Mouse (Mus musculus) kidney, embryonic 15.5 days (tissue): ENCODE measurements around the gene H2-Q2. TPM values are rescaled to one million over a fixed set of nuclear protein-coding genes. Genes with fewer than 3 reads are reported as not detected.
"Not testable (repeated sequence)": the region's sequence is repeated elsewhere in the genome, so short reads cannot be mapped to it uniquely, and the experiment has no call there.

Experiments
- ATAC-seq: fragments of 200-750 bp; cut with Nextera tagmentation; replicated peaks from 2 replicates; pipeline ENCODE4 v1.8.0; 2017; ENCODE audit warnings: moderate TSS enrichment; ENCODE audit not compliant: low FRiP score
- H3K27ac ChIP-seq: fragments of 300-500 bp; sonication (generic); 2 replicates; pipeline ENCODE4 v1.5.1; 2015; ENCODE audit warnings: mild to moderate bottlenecking, inconsistent platforms
- H3K27me3 ChIP-seq: fragments of 300-500 bp; sonication (generic); 2 replicates; pipeline ENCODE4 v1.6.1; 2015; ENCODE audit warnings: inconsistent platforms
- H3K36me3 ChIP-seq: fragments of 300-500 bp; sonication (generic); 2 replicates; pipeline ENCODE4 v1.6.1; 2015; ENCODE audit warnings: inconsistent platforms
- H3K4me1 ChIP-seq: fragments of 300-500 bp; sonication (generic); 2 replicates; pipeline ENCODE4 v1.6.1; 2015; ENCODE audit warnings: inconsistent platforms
- H3K4me2 ChIP-seq: fragments of 300-500 bp; sonication (generic); 2 replicates; pipeline ENCODE4 v1.6.1; 2015; ENCODE audit warnings: moderate library complexity, mild to moderate bottlenecking, inconsistent platforms
- H3K4me3 ChIP-seq: fragments of 300-500 bp; sonication (generic); replicated peaks from 2 replicates; pipeline ENCODE4 v1.5.1; 2015; ENCODE audit warnings: mild to moderate bottlenecking, inconsistent platforms
- H3K9ac ChIP-seq: fragments of 300-500 bp; sonication (generic); 2 replicates; pipeline ENCODE4 v1.6.1; 2015; ENCODE audit warnings: mild to moderate bottlenecking, inconsistent platforms
- H3K9me3 ChIP-seq: fragments of 300-500 bp; sonication (generic); replicated peaks from 2 replicates; pipeline ENCODE4 v1.6.1; 2016; ENCODE audit warnings: inconsistent platforms
- WGBS: fragments of 180-500 bp; shearing (Covaris S2); methylation state at CpG from one replicate; pipeline ENCODE4 v1.1.7; 2015; ENCODE audit warnings: mixed read lengths; 5-methylcytosine and 5-hydroxymethylcytosine counted together
- polyA plus RNA-seq: library from polyadenylated mRNA; unstranded; fragments of >200 nt; fragmentation: Nextera tagmentation; extraction: Ambion mirVana; gene quantifications from 2 replicates; pipeline ENCODE4 v1.2.1, GENCODE M21; 2015

H2-Q2 gene
- polyA plus RNA-seq, 1 experiment from 2014 or later = 0.64 TPM

DNA sequence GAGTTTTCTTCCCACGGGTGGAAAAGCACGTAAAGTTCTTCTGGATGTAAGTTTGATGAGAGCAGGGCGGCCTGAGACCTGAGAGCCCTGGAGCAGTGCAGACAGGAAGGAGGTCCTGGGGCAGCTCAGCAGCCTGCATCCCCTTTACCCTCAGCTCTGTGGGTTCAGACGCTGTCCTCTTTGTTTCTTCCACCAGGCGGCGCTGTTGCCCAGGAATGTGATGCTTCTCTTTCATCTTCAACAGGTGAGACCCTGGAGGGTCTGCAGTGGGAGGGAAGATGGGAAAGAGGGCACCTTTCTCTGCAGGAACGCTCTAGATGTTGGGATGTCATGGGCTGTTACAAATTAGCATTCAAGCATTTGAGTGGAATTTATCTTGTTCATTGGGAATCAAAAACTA is 47.8 kb downstream of the H2-Q2 start:
- not testable (repeated sequence) for H3K4me3 ChIP-seq, H3K9me3 ChIP-seq, H3K27ac ChIP-seq, H3K4me1 ChIP-seq, ATAC-seq, H3K36me3 ChIP-seq, H3K4me2 ChIP-seq, H3K9ac ChIP-seq, H3K27me3 ChIP-seq
- WGBS = 7% methylated on average over 7 of the region's 7 CpGs

DNA sequence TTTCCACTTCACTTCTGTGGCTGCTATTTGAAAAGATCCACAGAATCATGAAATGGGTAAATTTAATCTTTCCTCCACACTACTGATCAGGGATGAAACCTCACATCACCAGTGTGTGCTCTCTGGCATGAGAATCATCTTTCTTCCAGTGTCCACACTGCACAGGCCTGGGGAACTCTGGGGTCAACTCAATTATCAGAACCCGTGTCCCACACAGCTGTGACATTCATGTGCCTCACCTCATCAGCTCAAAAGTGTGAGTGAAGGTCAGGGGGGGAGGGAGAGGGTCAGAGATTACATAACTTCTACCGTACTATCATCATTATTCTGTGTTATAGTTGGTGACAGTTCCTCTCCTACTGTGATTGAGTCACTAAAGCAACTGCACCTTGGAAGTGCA is 50.6 kb downstream of the H2-Q2 start:
- ATAC-seq, H3K9ac ChIP-seq, H3K27me3 ChIP-seq, H3K9me3 ChIP-seq, H3K27ac ChIP-seq, H3K36me3 ChIP-seq, H3K4me3 ChIP-seq, H3K4me2 ChIP-seq, H3K4me1 ChIP-seq: not testable (repeated sequence)
- WGBS = 62% methylated on average over 2 of the region's 2 CpGs

DNA sequence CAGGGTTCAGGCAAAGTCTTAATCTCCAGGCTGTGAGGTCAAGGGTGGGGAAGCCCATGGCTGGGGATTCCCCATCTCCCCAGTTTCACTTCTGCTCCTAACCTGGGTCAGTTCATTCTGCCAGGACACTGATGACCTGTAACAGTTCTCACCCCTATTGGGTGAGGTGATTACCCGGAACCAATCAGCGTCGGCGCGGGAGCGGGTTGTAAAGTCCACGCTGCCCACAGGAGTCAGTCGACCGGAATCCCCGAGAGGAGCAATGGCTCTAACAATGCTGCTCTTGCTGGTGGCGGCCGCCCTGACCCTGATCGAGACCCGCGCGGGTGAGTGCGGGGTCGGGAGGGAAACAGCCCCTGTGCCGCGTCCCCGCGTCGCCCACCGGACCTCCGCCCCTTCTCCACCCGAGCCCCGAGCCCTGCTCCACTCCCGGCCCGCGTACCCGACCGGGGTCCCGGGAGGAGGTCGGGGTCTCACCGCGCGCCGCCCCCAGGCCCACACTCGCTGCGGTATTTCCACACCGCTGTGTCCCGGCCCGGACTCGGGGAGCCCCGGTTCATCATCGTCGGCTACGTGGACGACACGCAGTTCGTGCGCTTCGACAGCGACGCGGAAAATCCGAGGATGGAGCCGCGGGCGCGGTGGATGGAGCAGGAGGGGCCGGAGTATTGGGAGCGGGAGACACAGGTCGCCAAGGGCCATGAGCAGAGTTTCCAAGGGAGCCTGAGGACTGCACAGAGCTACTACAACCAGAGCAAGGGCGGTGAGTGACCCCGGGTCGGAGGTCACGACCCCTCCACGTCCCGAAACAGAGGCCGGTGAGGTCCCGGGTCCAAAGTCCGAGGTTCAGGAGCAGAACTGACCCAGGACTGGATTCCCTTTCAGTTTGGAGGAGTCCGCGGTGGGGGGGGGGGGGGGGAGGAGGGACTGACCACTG is 52.1 kb downstream of the H2-Q2 start:
- 1% methylated on average over 50 of the region's 75 CpGs for WGBS
- not testable (repeated sequence) for H3K4me1 ChIP-seq, H3K27ac ChIP-seq, H3K36me3 ChIP-seq, H3K9me3 ChIP-seq, H3K9ac ChIP-seq, H3K27me3 ChIP-seq
- ATAC-seq = peak; percentile 88
- Histone ChIP-seq H3K4me2 (peak overlapping the region; percentile 62), H3K4me3 (peak overlapping the region; percentile 33)

Other genes with a start within 250 kb of the H2-Q2 start
- not detected in 2 replicates for gene Ly6g5c, start 234.0 kb upstream of the H2-Q2 start, polyA plus RNA-seq
- 0.99 and 1.9 TPM in 2 replicates for gene Ly6g5b, start 226.8 kb upstream of the H2-Q2 start, polyA plus RNA-seq
- 19.0 and 20.3 TPM in 2 replicates for gene Gpank1, start 220.8 kb upstream of the H2-Q2 start, polyA plus RNA-seq
- 281 and 284 TPM in 2 replicates for gene Csnk2b, start 220.2 kb upstream of the H2-Q2 start, polyA plus RNA-seq
- 10.5 and 12.2 TPM in 2 replicates for gene D17H6S53E, start 215.9 kb upstream of the H2-Q2 start, polyA plus RNA-seq
- gene Apom, start 210.2 kb upstream of the H2-Q2 start, polyA plus RNA-seq = 21.0 and 25.7 TPM in 2 replicates
- 56.1 and 64.9 TPM in 2 replicates for gene Bag6, start 207.1 kb upstream of the H2-Q2 start, polyA plus RNA-seq
- gene Prrc2a, start 177.3 kb upstream of the H2-Q2 start, polyA plus RNA-seq = 176 and 209 TPM in 2 replicates
- 8.8 and 9.2 TPM in 2 replicates for gene Aif1, start 166.2 kb upstream of the H2-Q2 start, polyA plus RNA-seq
- 12.1 and 13.7 TPM in 2 replicates for gene Lst1, start 153.8 kb upstream of the H2-Q2 start, polyA plus RNA-seq
- 0.53 and 0.72 TPM in 2 replicates for gene Ltb, start 147.8 kb upstream of the H2-Q2 start, polyA plus RNA-seq
- 0.12 TPM in 1 of 2 replicates, not detected in the other for gene Tnf, start 140.2 kb upstream of the H2-Q2 start, polyA plus RNA-seq
- gene Lta, start 136.9 kb upstream of the H2-Q2 start, polyA plus RNA-seq = 0.10 TPM in 1 of 2 replicates, not detected in the other
- 0.65 and 0.69 TPM in 2 replicates for gene Gm16181, start 121.4 kb upstream of the H2-Q2 start, polyA plus RNA-seq
- 6.2 and 6.4 TPM in 2 replicates for gene Atp6v1g2, start 108.6 kb upstream of the H2-Q2 start, polyA plus RNA-seq
- 11.3 and 12.4 TPM in 2 replicates for gene Nfkbil1, start 106.5 kb upstream of the H2-Q2 start, polyA plus RNA-seq
- 531 and 538 TPM in 2 replicates for gene Ddx39b, start 100.5 kb upstream of the H2-Q2 start, polyA plus RNA-seq
- gene H2-D1, start 79.5 kb upstream of the H2-Q2 start, polyA plus RNA-seq = 64.5 and 66.1 TPM in 2 replicates
- 0.13 TPM in 1 of 2 replicates, not detected in the other for gene H2-Q1, start 21.8 kb upstream of the H2-Q2 start, polyA plus RNA-seq
- 4.0 and 4.1 TPM in 2 replicates for gene H2-Q4, start 37.4 kb downstream of the H2-Q2 start, polyA plus RNA-seq
- 3.0 and 5.2 TPM in 2 replicates for gene H2-Q6, start 82.6 kb downstream of the H2-Q2 start, polyA plus RNA-seq
- gene H2-Q7, start 96.9 kb downstream of the H2-Q2 start, polyA plus RNA-seq = 12.7 and 13.9 TPM in 2 replicates
- 2.0 and 4.7 TPM in 2 replicates for gene H2-Q10, start 127.8 kb downstream of the H2-Q2 start, polyA plus RNA-seq
- 0.13 TPM in 1 of 2 replicates, not detected in the other for gene Pou5f1, start 163.8 kb downstream of the H2-Q2 start, polyA plus RNA-seq
- gene Tcf19, start 174.6 kb downstream of the H2-Q2 start, polyA plus RNA-seq = 69.5 and 71.7 TPM in 2 replicates
- 19.9 and 21.7 TPM in 2 replicates for gene Cchcr1, start 174.9 kb downstream of the H2-Q2 start, polyA plus RNA-seq
- 0.94 and 1.5 TPM in 2 replicates for gene Psors1c2, start 191.0 kb downstream of the H2-Q2 start, polyA plus RNA-seq
- 0.23 TPM in 1 of 2 replicates, not detected in the other for gene Cdsn, start 209.9 kb downstream of the H2-Q2 start, polyA plus RNA-seq
- 0.13 TPM in 1 of 2 replicates, not detected in the other for gene 2300002M23Rik, start 225.2 kb downstream of the H2-Q2 start, polyA plus RNA-seq